Mouse (Mus musculus) kidney, postnatal 14 days (tissue): ENCODE measurements around the gene Tpd52l2.

Source experiments
- DNase-seq: peaks from one replicate; pipeline ENCODE4 v3.0.0; 2022; ENCODE audit warnings: mixed read lengths

Tpd52l2 gene

GRCm38 (mm10) chr2:181541761-181542380 lies 44.9 kb downstream of the Tpd52l2 start:
- DNase-seq = no peak

GRCm38 (mm10) chr2:181546142-181546541 lies 49.2 kb downstream of the Tpd52l2 start:
- no peak for DNase-seq

GRCm38 (mm10) chr2:181548227-181548626 lies 51.3 kb downstream of the Tpd52l2 start:
- DNase-seq = no peak

- DNase-seq = no peak
Observed at GRCm38 (mm10) chr2:181548682-181549081, 51.7 kb downstream of the Tpd52l2 start.

- DNase-seq = no peak
Observed at GRCm38 (mm10) chr2:181550233-181550632, 53.3 kb downstream of the Tpd52l2 start.

GRCm38 (mm10) chr2:181553772-181554171 lies 56.8 kb downstream of the Tpd52l2 start:
- no peak for DNase-seq

GRCm38 (mm10) chr2:181567338-181567737 lies 70.4 kb downstream of the Tpd52l2 start:
- DNase-seq = no peak
